Mouse (Mus musculus) gastrocnemius, postnatal 25 days (tissue): ENCODE measurements around the gene Rpp25l. TPM values are rescaled to one million over a fixed set of nuclear protein-coding genes. Genes with fewer than 3 reads are reported as not detected.
"Not testable (repeated sequence)": the region's sequence is repeated elsewhere in the genome, so short reads cannot be mapped to it uniquely, and the experiment has no call there.

Experiments used
- DNase-seq: peaks from one replicate; pipeline ENCODE4 v3.0.0; 2022
- total RNA-seq, 2 experiments: library from RNA; stranded (reverse); gene quantifications; 1 replicate in 1 of 2; 2 replicates in 1 of 2; pipeline ENCODE4 v1.2.3; 2021

Rpp25l gene
- total RNA-seq, 2 experiments from 2014 or later: 43.2 to 46.9 TPM

GRCm38 (mm10) chr4:41737602-41738255 lies 24.4 kb upstream of the Rpp25l start:
- DNase-seq: peak; percentile 62

- DNase-seq: no peak
These were observed 17.9 kb upstream of the Rpp25l start, which contains the start of gene Arid3c for GRCm38 (mm10) chr4:41731052-41731765. TSS of gene Arid3c (minus strand) at chr4:41731142.

GRCm38 (mm10) chr4:41726826-41727621 lies 13.7 kb upstream of the Rpp25l start:
- DNase-seq: no peak

GRCm38 (mm10) chr4:41722918-41723351 lies 9.6 kb upstream of the Rpp25l start, which contains the start of gene Dctn3:
TSS of gene Dctn3 (minus strand) at chr4:41723170.
- DNase-seq: peak; percentile 83

- DNase-seq: no peak
These were observed 3.5 kb upstream of the Rpp25l start for GRCm38 (mm10) chr4:41716834-41717233.

- no peak for DNase-seq
These were observed 2.3 kb upstream of the Rpp25l start for GRCm38 (mm10) chr4:41715596-41715995.

GRCm38 (mm10) chr4:41715082-41715481 lies 1.7 kb upstream of the Rpp25l start:
- no peak for DNase-seq

GRCm38 (mm10) chr4:41714276-41714675 lies 942 bp upstream of the Rpp25l start:
- DNase-seq: no peak

GRCm38 (mm10) chr4:41712421-41713196 lies 725 bp downstream of the Rpp25l start:
- DNase-seq: peak; percentile 51

GRCm38 (mm10) chr4:41711705-41712375 lies 1.5 kb downstream of the Rpp25l start:
- no peak for DNase-seq

GRCm38 (mm10) chr4:41710229-41710628 lies 3.1 kb downstream of the Rpp25l start:
- no peak for DNase-seq

GRCm38 (mm10) chr4:41708192-41708745 lies 5.1 kb downstream of the Rpp25l start:
- no peak for DNase-seq

GRCm38 (mm10) chr4:41707011-41707535 lies 6.3 kb downstream of the Rpp25l start:
- DNase-seq: peak; percentile 54

- DNase-seq: no peak
These were observed 7.2 kb downstream of the Rpp25l start for GRCm38 (mm10) chr4:41705922-41706754.

GRCm38 (mm10) chr4:41704651-41705050 lies 8.7 kb downstream of the Rpp25l start:
- no peak for DNase-seq

- DNase-seq: not testable (repeated sequence)
These were observed 11.1 kb downstream of the Rpp25l start for GRCm38 (mm10) chr4:41702226-41702625.

GRCm38 (mm10) chr4:41700224-41700623 lies 13.1 kb downstream of the Rpp25l start:
- DNase-seq: peak; percentile 58

GRCm38 (mm10) chr4:41699783-41700182 lies 13.6 kb downstream of the Rpp25l start, which contains the start of gene Il11ra1:
TSS of gene Il11ra1 (plus strand) at chr4:41699989.
- DNase-seq: peak; percentile 49

GRCm38 (mm10) chr4:41698421-41699016 lies 14.8 kb downstream of the Rpp25l start:
- peak; percentile 89 for DNase-seq
